Mouse (Mus musculus) intestine, embryonic 16.5 days (tissue): ENCODE data around the gene Fzd10. TPM values are rescaled to one million over a fixed set of nuclear protein-coding genes. Genes with fewer than 3 reads are reported as not detected.

ENCODE experiments used
- ATAC-seq: fragments of 200-750 bp; cut with Nextera tagmentation; 2 replicates; pipeline ENCODE4 v1.8.0; 2017; ENCODE audit warnings: moderate TSS enrichment, moderate library complexity
- H3K27ac ChIP-seq: fragments of 300-500 bp; sonication (generic); 2 replicates; pipeline ENCODE4 v1.5.1; 2014; ENCODE audit warnings: mild to moderate bottlenecking, low read length
- H3K27me3 ChIP-seq: fragments of 300-500 bp; sonication (generic); replicated peaks from 2 replicates; pipeline ENCODE4 v1.6.1; 2014; ENCODE audit warnings: low read length, control low read depth, mixed read lengths; ENCODE audit not compliant: control insufficient read depth, insufficient read depth
- H3K36me3 ChIP-seq: fragments of 300-500 bp; sonication (generic); 2 replicates; pipeline ENCODE4 v1.6.1; 2014; ENCODE audit warnings: low read length, control low read depth; ENCODE audit not compliant: control insufficient read depth, insufficient read depth
- H3K4me1 ChIP-seq: fragments of 300-500 bp; sonication (generic); 2 replicates; pipeline ENCODE4 v1.6.1; 2014; ENCODE audit warnings: low read length, control low read depth, mixed read lengths; ENCODE audit not compliant: control insufficient read depth, insufficient read depth
- H3K4me2 ChIP-seq: fragments of 300-500 bp; sonication (generic); 2 replicates; pipeline ENCODE4 v1.6.1; 2014; ENCODE audit warnings: low read depth, low read length, control low read depth
- H3K4me3 ChIP-seq: fragments of 300-500 bp; sonication (generic); 2 replicates; pipeline ENCODE4 v1.5.1; 2014; ENCODE audit warnings: mild to moderate bottlenecking, low read length
- H3K9ac ChIP-seq: fragments of 300-500 bp; sonication (generic); 2 replicates; pipeline ENCODE4 v1.6.1; 2014; ENCODE audit warnings: low read depth, low read length
- H3K9me3 ChIP-seq: fragments of 300-500 bp; sonication (generic); 2 replicates; pipeline ENCODE4 v1.6.1; 2016; ENCODE audit warnings: low read length, control low read depth; ENCODE audit not compliant: control insufficient read depth
- WGBS: fragments of 180-500 bp; shearing (Covaris S2); extraction: QIAGEN DNeasy Blood & Tissue Kit; methylation state at CpG from one replicate; pipeline ENCODE4 v1.1.7; 2014; 5-methylcytosine and 5-hydroxymethylcytosine counted together
- polyA plus RNA-seq: library from polyadenylated mRNA; unstranded; fragments of >200 nt; fragmentation: Nextera tagmentation; extraction: Ambion mirVana; gene quantifications from 2 replicates; pipeline ENCODE4 v1.2.1, GENCODE M21; 2015

Fzd10 gene
- polyA plus RNA-seq, 1 experiment from 2014 or later: 0.53 TPM

- H3K9me3 ChIP-seq: no peaks in the 10 kb centered on the region
- no peak for ATAC-seq
- no peaks in the 10 kb centered on the region for H3K36me3 ChIP-seq
- H3K9ac ChIP-seq: no peak overlapping the region
- no peak overlapping the region for H3K27ac ChIP-seq
- H3K4me1 ChIP-seq: peaks cover 30% of the 10 kb centered on the region
- peak overlapping the region; percentile 97 for H3K4me2 ChIP-seq
- peaks cover 57% of the 10 kb centered on the region for H3K27me3 ChIP-seq
- peak overlapping the region; percentile 69 for H3K4me3 ChIP-seq
- WGBS: 3% methylated on average over 20 of the region's 20 CpGs
Observed at GRCm38 (mm10) chr5:128598760-128599364, 1.8 kb upstream of the Fzd10 start.

GRCm38 (mm10) chr5:128599365-128600071, 1.1 kb upstream of the Fzd10 start:
- Histone ChIP-seq H3K27me3 (peaks cover 56% of the 10 kb centered on the region), H3K4me1 (peaks cover 30% of the 10 kb centered on the region), H3K4me3 (peak overlapping the region; percentile 69), H3K9ac (peak overlapping the region; percentile 68), H3K27ac (no peak overlapping the region), H3K9me3 (no peaks in the 10 kb centered on the region), H3K36me3 (no peaks in the 10 kb centered on the region), H3K4me2 (peak overlapping the region; percentile 97)
- ATAC-seq: peak; percentile 3; the same call in 1 of the 2 replicates
- under 1% methylated on average over 28 of the region's 28 CpGs for WGBS

- Histone ChIP-seq H3K4me3 (peak overlapping the region; percentile 69), H3K27me3 (peaks cover 49% of the 10 kb centered on the region), H3K9ac (peak overlapping the region; percentile 68), H3K4me1 (peaks cover 30% of the 10 kb centered on the region), H3K27ac (peak overlapping the region; percentile 54; the same call in 1 of the 2 replicates), H3K4me2 (peak overlapping the region; percentile 97), H3K9me3 (no peaks in the 10 kb centered on the region), H3K36me3 (no peaks in the 10 kb centered on the region)
- ATAC-seq: peak; percentile 65
- under 1% methylated on average over 75 of the region's 87 CpGs for WGBS
Observed at GRCm38 (mm10) chr5:128601036-128602019, 684 bp downstream of the Fzd10 start.

GRCm38 (mm10) chr5:128603693-128604092, 3.0 kb downstream of the Fzd10 start:
- Histone ChIP-seq H3K4me1 (peaks cover 28% of the 10 kb centered on the region), H3K9ac (no peak overlapping the region), H3K27ac (no peak overlapping the region), H3K27me3 (peaks cover 42% of the 10 kb centered on the region), H3K4me2 (0 out of 2 replicates have a peak overlapping the region, but pooled peaks have one; percentile 6), H3K9me3 (no peaks in the 10 kb centered on the region), H3K4me3 (no peak overlapping the region), H3K36me3 (no peaks in the 10 kb centered on the region)
- no peak for ATAC-seq
- 59% methylated on average over 1 of the region's 1 CpGs for WGBS

GRCm38 (mm10) chr5:128606596-128606995, 6.0 kb downstream of the Fzd10 start:
- Histone ChIP-seq H3K4me2 (no peak overlapping the region; the same call in 1 of the 2 replicates), H3K4me3 (no peak overlapping the region), H3K4me1 (peaks cover 5% of the 10 kb centered on the region), H3K27ac (no peak overlapping the region), H3K27me3 (peaks cover 18% of the 10 kb centered on the region), H3K36me3 (no peaks in the 10 kb centered on the region), H3K9ac (no peak overlapping the region), H3K9me3 (no peaks in the 10 kb centered on the region)
- 12% methylated on average over 14 of the region's 14 CpGs for WGBS
- no peak for ATAC-seq

- WGBS: 80% methylated on average over 7 of the region's 7 CpGs
- H3K9me3 ChIP-seq: no peaks in the 10 kb centered on the region
Observed at GRCm38 (mm10) chr5:128609091-128609490, 8.4 kb downstream of the Fzd10 start.

GRCm38 (mm10) chr5:128617621-128618020, 17.0 kb downstream of the Fzd10 start:
- Histone ChIP-seq H3K4me2 (peak overlapping the region; percentile 25; the same call in 1 of the 2 replicates), H3K9me3 (no peaks in the 10 kb centered on the region), H3K4me1 (no peaks in the 10 kb centered on the region), H3K36me3 (no peaks in the 10 kb centered on the region), H3K9ac (no peak overlapping the region), H3K27ac (no peak overlapping the region), H3K27me3 (0 out of 2 replicates have a peak, but pooled peaks cover 5% of the 10 kb centered on the region), H3K4me3 (no peak overlapping the region)
- WGBS: 8% methylated on average over 9 of the region's 9 CpGs
- no peak for ATAC-seq

More at GRCm38 (mm10) chr5:128609091-128609490, 8.4 kb downstream of the Fzd10 start:
- H3K4me2 ChIP-seq: no peak overlapping the region
- H3K4me3 ChIP-seq: no peak overlapping the region
- no peak overlapping the region for H3K9ac ChIP-seq
- ATAC-seq: no peak
- H3K27ac ChIP-seq: no peak overlapping the region
- peaks cover 2% of the 10 kb centered on the region; the same call in 1 of the 2 replicates for H3K4me1 ChIP-seq
- H3K36me3 ChIP-seq: no peaks in the 10 kb centered on the region
- H3K27me3 ChIP-seq: 0 out of 2 replicates have a peak, but pooled peaks cover 3% of the 10 kb centered on the region

- no peak overlapping the region for H3K27ac ChIP-seq
- 0 out of 2 replicates have a peak, but pooled peaks cover 5% of the 10 kb centered on the region for H3K27me3 ChIP-seq
- WGBS: 33% methylated on average over 8 of the region's 8 CpGs
- no peaks in the 10 kb centered on the region for H3K36me3 ChIP-seq
- H3K4me3 ChIP-seq: no peak overlapping the region
- no peak overlapping the region for H3K9ac ChIP-seq
- no peaks in the 10 kb centered on the region for H3K9me3 ChIP-seq
- H3K4me1 ChIP-seq: no peaks in the 10 kb centered on the region
- peak; percentile 55; the same call in 1 of the 2 replicates for ATAC-seq
- H3K4me2 ChIP-seq: no peak overlapping the region
Observed at GRCm38 (mm10) chr5:128619987-128620386, 19.3 kb downstream of the Fzd10 start.
